Mouse (Mus musculus): Measurements from ENCODE around the gene Lrrk1.

The Lrrk1 gene

DNA sequence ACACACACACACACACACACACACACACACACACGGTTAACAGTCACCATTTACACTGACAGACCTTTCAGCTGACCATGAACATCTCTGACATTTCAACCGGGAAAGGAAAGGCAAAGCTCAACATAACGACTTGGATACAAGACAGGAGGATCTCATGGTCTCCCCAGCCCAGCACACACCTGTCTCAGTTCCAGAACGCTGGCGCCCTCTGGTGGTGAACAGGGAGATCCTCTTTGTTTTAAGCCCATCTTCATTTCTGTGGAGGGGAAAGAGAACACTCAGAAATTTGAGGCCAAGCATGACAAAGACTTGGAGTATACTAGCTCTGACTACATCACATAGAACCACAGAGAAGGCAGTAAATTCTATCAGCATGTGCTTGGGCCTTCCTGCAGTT lies 87.5 kb downstream of the Lrrk1 start:
- DNase-seq (ENCODE audit: low spot score in 2 of 2): peak; percentile 84 to 93

DNA sequence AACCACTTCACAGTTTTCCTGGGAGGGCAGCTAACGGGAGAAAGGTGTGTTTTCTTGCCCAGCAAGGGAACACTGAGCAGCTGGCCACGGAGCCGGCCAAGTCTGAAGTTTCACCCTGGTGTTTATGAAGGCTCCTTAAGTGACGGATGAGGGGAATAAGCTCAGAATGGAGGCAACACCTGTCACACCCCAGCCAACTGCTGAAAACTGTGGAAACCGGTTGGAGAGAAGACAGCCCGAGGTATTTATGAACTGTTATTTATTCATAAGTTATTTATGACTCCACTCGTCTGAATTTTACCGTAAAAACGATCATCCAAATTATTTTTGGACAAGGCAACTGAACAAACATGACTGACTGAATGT lies 90.5 kb downstream of the Lrrk1 start:
- peak in 1 of 2 experiments; percentile 25 for DNase-seq (ENCODE audit: low spot score in 2 of 2)

DNA sequence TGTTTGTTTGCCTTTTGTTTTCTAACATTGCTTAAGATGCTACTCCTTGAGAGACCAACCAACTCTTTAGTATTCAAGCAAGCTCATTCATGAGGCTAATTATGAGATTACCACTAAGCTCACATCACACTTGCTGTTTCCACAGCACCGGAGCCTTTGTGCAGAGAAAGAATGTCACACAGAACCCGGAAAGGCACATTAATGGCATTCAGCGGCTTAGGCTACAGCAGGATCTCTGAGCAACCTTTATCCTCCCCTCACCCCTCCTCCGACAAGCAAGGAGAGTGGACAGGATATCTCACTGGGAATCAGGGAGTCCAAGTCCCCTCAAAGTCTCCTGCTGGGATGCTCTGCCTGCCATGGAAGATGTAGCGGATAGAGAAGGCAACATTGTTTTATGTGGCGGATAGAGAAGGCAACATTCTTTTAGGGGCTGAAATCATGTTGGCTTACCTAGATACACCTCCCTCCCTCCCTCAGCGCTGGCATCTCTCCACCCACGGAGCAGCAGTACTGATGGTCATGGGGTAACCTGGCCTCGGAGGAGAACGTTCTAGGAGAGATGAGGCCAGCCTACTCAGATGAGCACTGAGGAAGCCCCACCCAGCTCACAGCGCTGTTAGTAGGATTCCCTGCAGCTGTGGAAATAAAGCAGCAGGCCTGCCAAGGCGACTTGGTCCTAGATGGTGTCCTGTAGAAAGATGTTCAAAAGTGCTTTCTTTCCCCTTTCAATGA lies 91.1 kb downstream of the Lrrk1 start:
- no peak for DNase-seq (ENCODE audit: low spot score in 2 of 2)

DNA sequence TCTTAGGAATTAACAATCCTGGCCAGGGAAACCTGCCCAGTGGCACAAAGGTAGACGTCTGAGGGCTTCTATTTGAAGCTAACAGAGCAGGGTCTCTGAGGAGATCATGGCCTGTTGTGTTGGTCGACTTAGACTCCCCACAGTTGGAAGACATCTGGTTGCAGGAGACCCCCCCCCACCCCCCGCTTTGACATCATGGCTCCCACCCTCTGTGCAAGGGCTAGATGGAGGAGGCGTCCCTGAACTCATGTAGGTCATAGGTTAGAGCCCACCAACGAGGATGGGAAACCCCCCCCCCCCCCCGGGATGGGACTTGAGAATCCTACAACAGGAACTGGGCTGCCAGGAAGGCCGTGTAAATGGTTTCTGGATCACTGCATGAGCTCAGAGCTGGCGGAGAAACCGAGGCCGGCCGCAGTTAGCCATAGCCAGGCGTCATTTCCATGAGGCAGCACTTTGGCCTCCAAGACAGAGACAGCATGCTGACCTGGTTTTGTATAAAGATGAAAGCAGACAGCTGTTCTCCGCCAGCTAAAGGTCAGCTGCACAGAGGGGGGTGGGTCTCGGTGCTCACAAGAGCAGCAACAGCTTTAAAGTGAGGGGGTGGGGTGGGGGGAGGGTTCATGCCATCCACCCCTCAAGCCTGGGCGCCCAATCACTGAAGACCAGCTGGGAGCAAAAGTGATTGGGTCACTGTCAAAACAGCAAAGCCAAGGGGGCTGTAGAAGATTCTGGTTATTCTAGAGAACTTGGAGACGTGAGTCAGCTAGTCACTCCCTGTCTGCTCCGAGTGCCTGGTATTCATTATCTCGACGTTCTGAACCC lies 95.4 kb downstream of the Lrrk1 start:
- DNase-seq (ENCODE audit: low spot score in 2 of 2): no peak

DNA sequence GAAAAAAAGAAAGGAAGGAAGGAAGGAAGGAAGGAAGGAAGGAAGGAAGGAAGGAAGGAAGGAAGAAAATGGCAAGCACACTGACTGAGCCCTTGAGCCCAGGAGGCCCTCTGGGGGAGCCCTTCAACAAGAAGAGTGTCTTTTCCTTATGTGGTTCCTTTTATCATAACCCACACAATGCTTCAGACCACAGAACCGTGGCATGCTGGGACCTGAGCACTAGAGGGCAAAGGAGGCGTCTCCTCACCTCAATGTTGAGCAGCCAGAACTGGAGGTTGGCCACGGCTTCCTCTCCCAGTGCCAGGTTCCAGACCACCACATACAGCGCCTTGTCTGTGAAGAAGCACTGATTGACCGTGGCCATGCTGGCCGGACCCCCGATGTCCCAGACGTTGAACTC lies 96.1 kb downstream of the Lrrk1 start:
- no peak for DNase-seq (ENCODE audit: low spot score in 2 of 2)

DNA sequence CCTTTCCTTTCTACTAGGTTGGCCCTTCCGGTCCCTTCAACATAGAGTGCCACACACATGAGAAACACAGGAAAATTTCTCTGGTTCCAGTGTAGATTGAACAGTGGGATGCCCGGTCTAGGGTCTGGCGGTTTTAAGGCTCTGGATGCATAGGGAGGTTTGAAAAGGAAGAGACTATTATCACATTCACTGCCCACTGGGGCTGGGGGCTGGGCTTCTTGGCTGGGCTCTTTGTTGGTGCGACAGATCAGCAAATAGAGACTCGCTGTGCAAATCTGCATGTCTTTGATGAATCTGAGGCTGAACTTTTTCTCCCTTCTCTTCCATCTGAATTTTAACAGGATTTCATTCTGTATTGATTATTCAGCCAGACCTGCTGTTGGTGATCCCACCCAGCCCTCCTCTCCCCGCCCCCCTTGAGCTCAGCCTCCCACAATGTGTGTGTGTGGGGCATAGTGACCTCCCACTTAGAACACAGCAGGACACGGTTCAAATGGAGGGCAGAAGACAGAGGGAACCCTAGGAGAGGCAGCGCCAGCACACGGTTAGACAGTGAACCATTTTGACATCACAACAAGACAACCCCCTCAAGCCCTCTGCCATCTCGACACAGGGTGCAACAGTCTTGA lies 105.1 kb downstream of the Lrrk1 start:
- no peak for DNase-seq (ENCODE audit: low spot score in 2 of 2)

DNA sequence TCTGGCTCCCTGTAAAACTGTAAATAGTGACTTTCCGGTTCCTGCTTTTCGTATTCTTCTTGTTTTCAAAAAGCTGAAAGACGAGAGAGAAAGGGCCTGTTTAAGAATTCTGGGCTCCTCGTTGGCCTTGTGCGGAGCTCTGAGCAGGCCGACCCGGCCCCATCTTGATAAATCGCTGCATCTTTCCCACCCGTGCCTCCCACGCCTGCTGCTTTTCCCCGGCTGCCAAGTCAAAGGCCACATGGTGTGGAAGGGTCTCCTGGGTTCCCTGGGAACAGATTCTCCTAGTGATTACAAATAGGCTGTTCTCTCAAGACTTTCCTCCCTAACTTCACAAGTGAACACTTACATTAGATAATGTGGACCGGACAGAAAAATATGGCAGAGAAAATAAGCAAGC lies 105.9 kb downstream of the Lrrk1 start:
- DNase-seq (ENCODE audit: low spot score in 2 of 2): no peak

DNA sequence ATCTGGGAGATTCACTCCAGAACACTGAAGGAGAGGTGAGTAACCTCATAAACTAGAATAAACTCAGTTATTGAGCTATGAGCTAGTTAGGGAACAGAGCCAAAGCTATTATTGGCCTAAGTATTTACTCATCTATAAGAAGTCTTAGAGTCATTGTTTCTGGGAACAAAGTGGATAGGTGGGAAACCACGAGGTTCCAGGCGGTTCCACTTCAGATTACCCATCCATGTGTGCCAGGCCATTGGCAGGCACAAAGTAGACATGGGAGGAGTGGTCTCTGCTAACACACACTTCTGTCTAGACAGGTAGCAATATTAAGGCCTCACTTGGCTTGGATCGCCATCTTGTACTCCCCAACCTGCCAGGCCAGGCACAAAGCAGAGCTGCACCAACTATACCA lies 110.1 kb downstream of the Lrrk1 start:
- DNase-seq (ENCODE audit: low spot score in 2 of 2): no peak

DNA sequence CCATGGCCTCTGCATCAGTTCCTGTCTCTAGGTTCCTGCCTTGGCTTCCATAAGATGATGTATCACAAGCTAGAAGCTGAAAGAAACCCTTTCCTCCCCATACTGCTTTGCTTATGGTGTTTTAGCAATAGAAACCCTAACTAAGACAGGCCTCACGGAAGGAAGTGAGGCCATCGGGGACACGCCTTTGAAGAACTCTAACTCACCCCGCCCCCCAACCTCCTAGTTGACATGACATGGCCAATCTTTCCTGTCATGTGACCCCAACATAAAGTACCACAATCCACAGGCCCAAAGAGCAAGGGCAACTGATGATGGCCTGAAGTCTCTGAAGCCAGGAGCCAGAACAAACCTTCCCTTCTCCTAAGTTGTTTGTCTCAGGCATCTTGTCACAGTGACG lies 114.7 kb downstream of the Lrrk1 start:
- DNase-seq (ENCODE audit: low spot score in 2 of 2): no peak

DNA sequence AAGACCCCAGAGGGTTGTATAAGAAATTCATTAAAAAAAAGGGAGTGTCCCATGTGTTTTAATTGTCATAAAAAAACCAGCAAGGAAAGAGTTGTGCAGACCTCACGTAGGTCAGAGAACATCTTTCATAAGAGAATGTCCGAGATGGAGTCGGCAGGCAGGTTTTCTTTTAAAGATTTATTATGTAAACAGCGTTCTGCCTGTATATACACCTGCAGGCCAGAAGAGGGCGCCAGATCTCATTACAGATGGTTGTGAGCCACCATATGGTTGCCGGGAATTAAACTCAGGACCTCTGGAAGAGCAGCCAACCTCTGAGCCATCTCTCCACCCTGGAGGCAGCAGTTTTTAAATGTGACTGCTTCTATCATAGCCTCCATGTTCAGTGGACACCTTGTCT lies 116.9 kb downstream of the Lrrk1 start:
- DNase-seq (ENCODE audit: low spot score in 2 of 2): no peak

DNA sequence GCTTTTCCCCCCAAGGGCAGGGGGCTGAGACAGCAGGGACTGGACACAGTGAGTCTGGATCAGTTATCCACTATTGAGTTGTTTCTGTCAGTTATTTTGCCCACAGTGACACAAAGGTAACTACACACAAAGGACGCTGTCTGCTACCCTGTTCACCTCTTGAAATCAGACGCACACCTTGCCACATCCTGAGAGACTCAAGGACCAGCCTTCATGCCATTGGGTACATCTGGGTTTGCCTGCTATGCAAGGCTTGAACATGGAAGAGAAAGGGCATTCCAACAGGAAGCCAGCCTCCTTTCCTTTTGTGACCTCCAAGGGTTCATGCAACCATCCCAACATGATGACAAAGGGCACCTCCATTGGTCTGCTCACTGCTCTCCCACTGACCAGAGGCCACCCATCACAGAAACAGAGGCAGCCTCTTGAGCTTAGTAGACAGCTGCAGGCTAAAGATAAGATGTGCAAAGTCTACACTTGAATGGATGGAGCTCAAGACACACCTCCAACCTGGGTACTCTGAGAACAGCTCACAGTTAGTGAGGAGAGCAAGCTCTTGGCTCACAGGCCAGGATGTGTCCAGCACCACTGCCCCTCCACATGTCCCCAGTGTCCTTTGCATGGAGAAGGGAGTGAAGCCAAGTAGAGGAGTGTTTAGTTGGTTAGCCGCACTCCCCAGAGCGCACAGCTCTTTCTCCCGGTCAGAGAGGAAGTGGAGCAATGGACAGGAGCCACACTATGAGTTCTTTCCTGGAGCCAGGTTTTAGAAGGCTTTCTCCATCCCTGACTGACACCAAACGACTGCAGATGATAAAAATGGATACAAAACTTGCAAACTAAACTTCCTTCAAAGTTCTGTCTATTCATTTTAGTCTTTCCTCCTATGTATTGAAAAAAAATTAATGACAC lies 121.0 kb downstream of the Lrrk1 start:
- DNase-seq (ENCODE audit: low spot score in 2 of 2): no peak

DNA sequence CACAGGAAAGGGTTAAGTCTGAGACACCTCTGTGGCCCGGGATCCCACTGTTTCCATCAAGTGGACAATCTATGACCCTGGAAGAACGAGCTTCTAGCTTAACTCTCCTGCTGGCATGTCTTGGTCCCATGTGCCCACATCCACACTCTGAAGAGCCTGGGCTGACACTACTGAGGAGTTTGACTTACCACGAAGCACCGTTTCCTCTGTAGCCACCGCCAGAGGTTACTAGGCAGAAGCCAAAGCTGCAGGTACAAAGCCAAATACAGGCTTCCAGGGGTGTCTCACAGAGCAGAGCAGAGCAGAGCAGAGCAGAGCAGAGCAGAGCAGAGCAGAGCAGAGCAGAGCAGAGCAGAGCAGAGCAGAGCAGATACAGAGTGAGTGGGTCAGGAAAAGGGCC lies 124.7 kb downstream of the Lrrk1 start:
- no peak for DNase-seq (ENCODE audit: low spot score in 2 of 2)

DNA sequence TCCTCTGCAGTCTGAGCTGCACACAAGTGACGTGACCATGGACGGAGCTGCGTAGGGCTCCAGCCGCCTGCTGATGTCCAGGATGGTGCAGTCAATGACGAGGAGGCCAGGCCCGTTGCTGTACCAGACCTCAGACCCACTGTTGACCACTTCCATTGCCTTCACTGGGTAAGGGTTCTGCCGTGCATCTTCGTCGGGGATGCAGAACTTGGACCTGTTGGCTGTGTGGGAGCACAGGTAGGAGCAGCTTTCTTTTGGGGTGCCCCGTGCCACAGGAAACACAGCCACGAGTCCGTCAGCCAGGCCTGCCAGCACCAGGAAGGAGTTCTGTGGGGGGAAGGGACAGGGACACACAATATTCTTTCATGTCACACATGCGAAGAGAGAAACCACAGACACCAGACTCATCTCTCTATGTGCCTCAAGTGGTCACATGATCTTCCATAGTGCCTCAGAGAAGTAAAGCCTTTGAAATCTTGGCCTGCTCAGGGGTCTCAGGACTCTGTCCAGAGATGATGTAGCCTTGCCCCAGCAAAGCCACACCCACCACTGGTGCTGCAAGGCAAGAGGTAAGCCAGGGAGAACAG lies 125.5 kb downstream of the Lrrk1 start:
- DNase-seq (ENCODE audit: low spot score in 2 of 2): no peak

DNA sequence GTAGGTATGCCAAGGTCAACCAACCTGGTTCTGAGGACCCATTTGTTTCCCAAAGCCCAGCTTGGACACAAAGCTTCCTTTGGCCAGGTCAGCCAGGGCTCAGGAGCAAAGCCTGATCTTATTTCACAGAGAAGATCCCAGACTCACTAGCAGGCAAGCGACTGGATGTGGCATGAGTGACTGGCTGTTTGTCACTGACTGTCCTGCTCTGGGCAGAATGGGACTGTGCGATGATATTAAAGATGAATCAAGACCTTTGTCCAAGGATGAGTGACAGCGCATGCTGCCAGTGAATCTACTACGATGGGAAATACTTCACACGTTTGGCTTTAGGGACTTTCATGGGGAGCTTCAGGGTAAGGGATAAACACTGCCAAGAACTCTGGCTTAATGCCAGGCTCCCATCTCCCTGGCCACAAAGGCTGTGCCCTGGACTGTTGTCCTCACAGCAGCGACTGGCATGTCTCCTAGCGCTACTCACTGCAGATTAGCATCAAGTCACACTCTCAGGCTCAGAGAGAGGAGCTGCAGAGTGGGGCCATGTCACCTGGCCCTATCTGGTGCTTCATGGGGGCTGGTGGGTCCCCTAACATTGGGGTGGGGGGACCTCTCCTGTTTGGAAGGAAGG lies 127.3 kb downstream of the Lrrk1 start:
- DNase-seq (ENCODE audit: low spot score in 2 of 2): peak in 1 of 2 experiments; percentile 4

DNA sequence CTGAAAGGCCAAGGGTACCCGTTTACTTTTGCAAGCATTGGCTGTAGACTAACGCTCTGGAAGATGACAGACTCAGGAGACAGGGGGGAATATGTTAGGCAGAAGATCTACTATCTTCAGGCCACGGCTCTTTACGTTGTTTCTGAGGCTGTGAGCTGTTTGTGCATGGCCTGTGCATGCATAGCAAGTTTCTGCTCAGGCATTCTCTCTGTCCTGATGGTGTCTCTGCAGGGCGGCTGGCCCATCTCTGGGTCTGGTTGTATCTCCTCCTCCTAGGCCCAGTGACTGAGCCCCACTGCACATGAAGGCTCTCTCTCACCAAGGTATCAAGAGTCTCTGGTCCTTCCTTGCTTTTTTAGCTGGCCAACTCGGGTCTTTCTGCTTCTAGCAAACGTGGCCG lies 127.9 kb downstream of the Lrrk1 start:
- DNase-seq (ENCODE audit: low spot score in 2 of 2): peak in 1 of 2 experiments; percentile 7

DNA sequence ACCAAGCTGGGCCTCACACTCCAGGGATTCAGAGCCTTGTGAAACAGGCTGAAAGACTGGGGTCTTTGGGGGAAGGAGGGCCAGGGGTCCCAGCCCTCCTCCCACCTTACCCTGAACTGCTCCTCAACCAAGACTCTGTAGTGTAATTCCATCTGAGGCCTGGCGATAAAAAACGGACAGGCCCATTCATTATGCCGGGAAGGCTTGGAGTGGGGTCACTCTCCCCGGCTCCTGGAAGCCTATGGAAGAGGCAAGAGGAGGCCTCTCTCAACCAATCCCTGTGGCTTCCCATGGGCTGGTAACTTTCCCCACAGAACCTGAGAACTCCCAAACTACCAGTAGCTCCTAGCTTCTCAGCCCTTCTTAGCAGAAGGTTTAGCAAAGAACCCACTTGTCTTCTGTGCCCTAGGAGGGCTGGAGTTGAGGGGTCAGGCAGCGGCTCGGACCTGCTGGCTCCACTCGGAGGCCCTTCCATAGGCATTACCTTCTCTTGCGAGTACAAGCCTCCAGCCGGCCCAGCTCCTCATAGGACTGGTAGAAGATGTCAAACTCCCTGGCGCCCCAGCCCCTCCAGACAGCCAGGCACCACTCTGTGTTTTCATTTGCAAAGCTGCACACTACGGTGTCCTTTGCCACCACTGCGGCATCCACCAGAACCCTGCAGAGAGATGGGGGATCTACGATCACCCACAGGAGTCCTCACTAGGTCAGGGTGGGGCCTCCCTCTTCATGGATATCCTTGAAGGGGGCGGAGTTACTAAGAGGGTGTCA lies 128.5 kb downstream of the Lrrk1 start:
- peak in 1 of 2 experiments; percentile 13 for DNase-seq (ENCODE audit: low spot score in 2 of 2)

DNA sequence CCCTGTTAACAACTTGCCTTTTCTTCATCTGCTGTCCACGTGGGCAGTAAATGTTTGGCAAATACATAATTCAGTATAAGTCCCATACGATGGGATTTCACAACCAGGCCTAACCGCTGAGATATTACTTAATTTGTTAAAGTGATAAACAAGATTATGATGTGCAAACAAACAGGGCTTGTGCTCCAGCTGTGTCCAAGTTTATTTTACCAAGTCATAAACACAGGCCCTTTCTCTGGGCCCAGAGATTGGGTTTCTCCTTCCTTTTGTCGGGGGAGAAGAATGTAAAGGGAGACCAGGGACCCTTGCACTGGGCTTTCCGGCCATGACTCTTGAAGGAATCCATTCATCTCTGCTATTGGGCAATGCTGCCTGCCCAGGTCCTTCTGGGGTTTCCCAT lies 129.2 kb downstream of the Lrrk1 start:
- no peak for DNase-seq (ENCODE audit: low spot score in 2 of 2)

DNA sequence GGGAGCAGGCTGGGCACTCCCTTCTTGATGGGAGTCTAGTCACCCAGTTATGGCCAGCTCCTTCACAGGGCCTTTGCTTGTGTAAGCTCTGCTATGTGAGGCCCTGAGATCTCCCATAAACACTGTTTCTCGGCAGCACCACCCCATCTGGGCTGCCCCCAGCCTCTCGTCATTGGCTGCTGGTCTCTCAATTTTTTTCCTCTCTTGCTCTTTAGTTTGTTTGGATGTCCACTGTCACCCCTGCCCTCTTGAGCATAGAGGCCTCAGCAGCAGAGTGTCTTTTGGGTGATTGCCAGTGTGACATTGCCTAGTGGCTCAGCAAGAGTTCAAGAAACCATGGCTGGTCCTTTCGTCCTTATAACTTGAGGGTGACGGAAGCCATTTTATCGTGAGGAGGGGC lies 130.9 kb downstream of the Lrrk1 start:
- DNase-seq (ENCODE audit: low spot score in 2 of 2): peak in 1 of 2 experiments; percentile 6

DNA sequence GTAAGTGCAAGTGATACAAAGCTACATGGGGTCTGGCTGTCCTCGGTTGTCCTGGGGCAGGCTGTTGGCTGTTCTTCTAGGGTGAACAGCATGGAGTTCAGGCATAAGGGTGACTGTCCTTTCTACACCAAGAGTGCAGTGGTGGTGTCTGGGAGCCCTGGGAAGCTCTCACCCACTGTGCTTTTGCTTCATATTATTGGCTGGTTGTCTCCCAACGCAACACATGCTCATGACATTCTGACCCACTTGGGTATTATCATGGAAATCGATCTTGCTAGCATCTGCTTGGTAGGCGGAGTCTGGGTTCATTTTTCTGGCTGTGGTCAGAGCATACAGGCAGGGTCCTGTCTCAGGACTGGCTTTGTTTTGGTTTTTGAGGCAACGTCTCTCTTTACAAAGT lies 131.7 kb downstream of the Lrrk1 start:
- DNase-seq (ENCODE audit: low spot score in 2 of 2): no peak

DNA sequence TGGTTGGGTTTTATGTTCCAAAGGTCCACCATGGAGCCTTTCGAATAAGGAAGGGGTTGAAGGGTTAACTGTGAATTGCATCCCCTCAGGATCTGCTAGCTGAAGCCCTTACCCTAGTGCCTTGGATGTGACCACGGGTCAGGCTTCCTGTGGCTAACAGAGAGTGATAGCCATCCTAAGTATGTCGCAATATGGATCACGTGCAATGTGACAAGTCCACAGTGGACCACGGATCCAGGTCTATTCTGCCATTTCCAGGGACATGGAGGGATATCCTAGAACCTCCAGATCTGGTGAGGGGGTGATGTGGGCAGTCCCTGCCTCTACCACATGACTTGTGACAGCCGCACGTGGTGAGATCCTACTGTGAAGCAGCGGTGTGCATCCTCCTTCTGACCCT lies 133.2 kb downstream of the Lrrk1 start:
- DNase-seq (ENCODE audit: low spot score in 2 of 2): no peak

Measured in right cerebral cortex, postnatal 10 days (tissue).